Mouse (Mus musculus) neural tube, embryonic 15.5 days (tissue): ENCODE data around the gene Ppil1. TPM values are rescaled to one million over a fixed set of nuclear protein-coding genes. Genes with fewer than 3 reads are reported as not detected.

Source experiments
- ATAC-seq: fragments of 200-750 bp; cut with Nextera tagmentation; 2 replicates; pipeline ENCODE4 v1.8.0; 2017; ENCODE audit warnings: mild to moderate bottlenecking, moderate TSS enrichment, moderate library complexity; ENCODE audit not compliant: low FRiP score
- H3K27ac ChIP-seq: fragments of 300-500 bp; sonication (generic); replicated peaks from 2 replicates; pipeline ENCODE4 v1.5.1; 2015; ENCODE audit warnings: mild to moderate bottlenecking, inconsistent platforms
- H3K27me3 ChIP-seq: fragments of 300-500 bp; sonication (generic); replicated peaks from 2 replicates; pipeline ENCODE4 v1.6.1; 2015; ENCODE audit warnings: inconsistent platforms
- H3K36me3 ChIP-seq: fragments of 300-500 bp; sonication (generic); 2 replicates; pipeline ENCODE4 v1.6.1; 2015; ENCODE audit warnings: inconsistent platforms
- H3K4me1 ChIP-seq: fragments of 300-500 bp; sonication (generic); 2 replicates; pipeline ENCODE4 v1.6.1; 2015; ENCODE audit warnings: inconsistent platforms
- H3K4me2 ChIP-seq: fragments of 300-500 bp; sonication (generic); 2 replicates; pipeline ENCODE4 v1.6.1; 2015; ENCODE audit warnings: inconsistent platforms, mild to moderate bottlenecking, moderate library complexity
- H3K4me3 ChIP-seq: fragments of 300-500 bp; sonication (generic); replicated peaks from 2 replicates; pipeline ENCODE4 v1.5.1; 2015; ENCODE audit warnings: mild to moderate bottlenecking, inconsistent platforms
- H3K9ac ChIP-seq: fragments of 300-500 bp; sonication (generic); replicated peaks from 2 replicates; pipeline ENCODE4 v1.6.1; 2015; ENCODE audit warnings: mild to moderate bottlenecking, inconsistent platforms
- H3K9me3 ChIP-seq: fragments of 300-500 bp; sonication (generic); replicated peaks from 2 replicates; pipeline ENCODE4 v1.6.1; 2016; ENCODE audit warnings: inconsistent platforms
- WGBS: fragments of 180-500 bp; shearing (Covaris S2); methylation state at CpG from one replicate; pipeline ENCODE4 v1.1.7; 2015; ENCODE audit warnings: mixed read lengths; 5-methylcytosine and 5-hydroxymethylcytosine counted together
- polyA plus RNA-seq: library from polyadenylated mRNA; unstranded; fragments of >200 nt; fragmentation: Nextera tagmentation; extraction: Ambion mirVana; gene quantifications from 2 replicates; pipeline ENCODE4 v1.2.1, GENCODE M21; 2015

Gene Ppil1
- polyA plus RNA-seq, 1 experiment from 2014 or later = 106 TPM

DNA sequence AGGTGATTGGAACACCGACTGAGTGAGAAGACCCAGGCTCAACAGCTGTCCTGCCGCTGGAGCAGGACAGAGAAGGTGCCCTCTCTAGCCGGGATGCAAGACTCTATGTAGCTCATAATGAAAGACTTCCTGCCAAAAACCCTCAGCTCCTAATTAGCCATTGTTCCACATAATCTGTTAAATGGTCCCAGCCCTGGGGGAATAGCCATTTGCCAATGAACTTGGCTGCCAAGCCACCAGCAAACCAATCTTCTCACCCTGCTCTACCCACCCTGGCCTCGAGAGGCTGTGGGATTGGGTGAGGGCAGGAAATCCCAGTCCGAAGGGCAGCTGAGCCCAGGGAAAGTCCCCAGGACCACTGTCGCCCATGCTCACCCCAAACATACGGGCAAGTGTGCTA lies 47.9 kb downstream of the Ppil1 start:
- peaks cover 46% of the 10 kb centered on the region for H3K4me1 ChIP-seq
- H3K4me3 ChIP-seq = no peak overlapping the region
- no peaks in the 10 kb centered on the region for H3K36me3 ChIP-seq
- no peak overlapping the region for H3K27ac ChIP-seq
- H3K9me3 ChIP-seq = no peaks in the 10 kb centered on the region
- H3K4me2 ChIP-seq = no peak overlapping the region
- WGBS = 58% methylated on average over 7 of the region's 7 CpGs
- H3K9ac ChIP-seq = no peak overlapping the region
- no peak for ATAC-seq
- H3K27me3 ChIP-seq = no peaks in the 10 kb centered on the region

DNA sequence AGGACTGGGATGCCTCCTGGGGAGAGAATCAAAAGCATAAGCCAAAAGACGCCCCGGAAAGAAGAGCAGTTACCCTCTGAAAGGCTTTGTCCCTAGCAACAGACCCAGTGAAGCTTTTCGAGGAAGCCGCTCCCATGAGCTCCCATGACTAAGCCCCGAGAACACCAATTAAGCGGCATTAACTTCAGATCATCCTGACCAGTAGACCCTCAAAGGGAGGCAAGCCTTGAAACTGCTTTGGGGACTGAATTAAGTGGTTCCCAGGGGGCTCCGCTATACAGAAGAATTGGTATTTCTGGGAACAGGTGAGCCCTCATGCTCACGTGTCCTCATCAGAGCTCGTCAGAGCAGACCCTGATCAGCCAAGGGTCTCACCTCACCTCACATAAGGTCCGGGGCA lies 49.3 kb downstream of the Ppil1 start:
- Histone ChIP-seq H3K4me3 (no peak overlapping the region), H3K4me2 (no peak overlapping the region), H3K27ac (peak overlapping the region; percentile 81), H3K4me1 (peaks cover 40% of the 10 kb centered on the region), H3K9me3 (no peaks in the 10 kb centered on the region), H3K27me3 (no peaks in the 10 kb centered on the region), H3K9ac (no peak overlapping the region), H3K36me3 (no peaks in the 10 kb centered on the region)
- 25% methylated on average over 10 of the region's 10 CpGs for WGBS
- ATAC-seq = no peak

DNA sequence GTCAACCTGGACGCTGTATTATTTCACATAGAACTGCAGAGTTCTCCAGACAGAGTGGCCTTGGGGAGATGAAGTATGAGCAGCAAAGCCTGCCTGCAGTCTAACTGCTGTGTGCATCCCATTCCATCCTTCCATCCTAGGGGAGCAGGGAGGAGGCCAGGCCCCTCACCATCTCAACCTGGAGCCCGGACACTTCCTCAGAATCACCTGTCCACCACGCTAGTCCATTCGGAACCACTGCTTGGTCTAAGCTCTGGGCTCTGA lies 49.9 kb downstream of the Ppil1 start:
- H3K4me3 ChIP-seq = no peak overlapping the region
- H3K27me3 ChIP-seq = no peaks in the 10 kb centered on the region
- no peak overlapping the region; the same call in 1 of the 2 replicates for H3K4me2 ChIP-seq
- peak overlapping the region; percentile 81 for H3K27ac ChIP-seq
- 59% methylated on average over 4 of the region's 4 CpGs for WGBS
- H3K36me3 ChIP-seq = no peaks in the 10 kb centered on the region
- peaks cover 40% of the 10 kb centered on the region for H3K4me1 ChIP-seq
- H3K9me3 ChIP-seq = no peaks in the 10 kb centered on the region
- H3K9ac ChIP-seq = no peak overlapping the region
- peak; percentile 35; the same call in 1 of the 2 replicates for ATAC-seq

DNA sequence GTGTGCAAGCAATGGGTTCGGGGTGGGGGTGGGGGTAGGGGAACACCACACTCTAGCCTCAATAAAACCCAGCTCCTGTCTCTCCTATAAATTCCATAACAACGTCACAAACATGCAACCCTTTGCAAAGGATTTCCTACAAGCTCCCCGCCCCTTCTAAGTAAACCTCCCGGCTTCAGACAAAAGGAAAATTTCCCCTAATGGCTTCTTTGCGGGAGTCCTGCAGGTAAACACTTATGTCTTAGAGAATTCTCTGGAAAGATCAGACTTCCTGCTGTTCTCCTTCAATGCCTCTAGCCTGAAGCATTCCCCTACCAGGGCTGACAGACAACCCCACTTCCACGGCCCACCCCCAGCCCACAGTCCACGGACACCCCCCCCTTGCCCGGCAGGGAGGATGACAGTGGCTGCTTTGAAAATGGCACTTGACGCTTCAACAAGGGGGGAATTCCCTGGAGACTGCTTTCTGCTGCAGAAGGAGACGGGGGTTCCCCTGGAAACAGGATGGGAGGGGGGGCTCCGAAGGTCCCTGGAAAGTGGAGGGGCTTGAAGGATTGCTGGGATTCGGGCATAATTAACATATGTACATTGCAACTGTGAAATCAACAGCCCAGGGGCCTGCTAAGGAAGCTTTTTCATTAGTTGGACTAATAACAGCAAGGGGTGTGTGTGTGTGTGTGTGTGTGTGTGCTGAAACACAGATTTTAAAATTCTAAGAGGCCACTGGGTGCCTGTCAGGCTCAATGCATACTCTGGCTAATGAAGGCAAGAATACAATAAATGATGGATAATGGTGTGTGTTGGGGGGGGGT lies 50.4 kb downstream of the Ppil1 start:
- ATAC-seq = peak; percentile 65
- Histone ChIP-seq H3K4me1 (peaks cover 40% of the 10 kb centered on the region), H3K4me2 (peak overlapping the region; percentile 40), H3K36me3 (no peaks in the 10 kb centered on the region), H3K27ac (peak overlapping the region; percentile 81), H3K9ac (no peak overlapping the region), H3K9me3 (no peaks in the 10 kb centered on the region), H3K4me3 (no peak overlapping the region), H3K27me3 (no peaks in the 10 kb centered on the region)
- WGBS = 7% methylated on average over 12 of the region's 12 CpGs

DNA sequence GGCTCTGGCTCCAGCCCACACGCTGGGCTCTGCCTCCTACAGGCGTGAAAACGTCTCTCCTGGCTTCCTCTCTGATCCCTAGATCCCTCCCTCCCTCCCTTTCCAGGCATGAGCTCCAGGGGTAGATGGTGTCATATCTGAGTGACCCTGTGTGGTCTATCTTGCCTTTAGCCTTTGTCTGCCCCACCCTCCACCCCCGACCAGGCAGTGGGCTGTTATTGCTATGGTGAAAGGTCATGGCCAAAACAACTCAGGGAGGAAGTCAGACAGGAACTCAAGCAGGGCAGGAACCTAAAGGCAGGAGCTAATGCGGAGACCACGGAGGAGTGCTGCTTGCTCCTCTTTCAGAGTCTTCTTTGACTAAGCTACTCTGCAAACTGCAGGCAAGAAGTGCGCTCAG lies 52.1 kb downstream of the Ppil1 start:
- H3K27me3 ChIP-seq = no peaks in the 10 kb centered on the region
- no peak overlapping the region for H3K4me2 ChIP-seq
- H3K9me3 ChIP-seq = no peaks in the 10 kb centered on the region
- no peak overlapping the region for H3K4me3 ChIP-seq
- no peaks in the 10 kb centered on the region for H3K36me3 ChIP-seq
- H3K27ac ChIP-seq = no peak overlapping the region
- WGBS = 57% methylated on average over 7 of the region's 7 CpGs
- peaks cover 40% of the 10 kb centered on the region for H3K4me1 ChIP-seq
- ATAC-seq = no peak
- no peak overlapping the region for H3K9ac ChIP-seq

DNA sequence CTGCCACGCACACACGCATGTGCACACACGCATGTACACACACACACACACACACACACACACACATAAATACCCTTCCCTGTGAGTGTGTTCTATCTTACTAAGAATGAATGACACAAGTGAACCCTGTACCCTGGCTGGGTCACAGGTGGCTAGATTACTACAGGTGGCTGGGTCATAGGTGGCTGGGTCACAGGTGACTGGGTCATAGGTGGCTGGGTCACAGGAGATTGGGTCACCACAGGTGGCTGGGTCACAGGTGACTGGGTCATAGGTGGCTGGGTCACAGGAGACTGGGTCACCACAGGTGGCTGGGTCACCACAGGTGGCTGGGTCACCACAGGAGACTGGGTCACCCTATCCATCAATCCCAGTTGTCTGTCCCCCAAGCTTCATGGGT lies 53.9 kb downstream of the Ppil1 start:
- Histone ChIP-seq H3K9ac (no peak overlapping the region), H3K27ac (no peak overlapping the region), H3K27me3 (no peaks in the 10 kb centered on the region), H3K9me3 (no peaks in the 10 kb centered on the region), H3K4me2 (no peak overlapping the region), H3K36me3 (no peaks in the 10 kb centered on the region), H3K4me1 (peaks cover 25% of the 10 kb centered on the region), H3K4me3 (no peak overlapping the region)
- ATAC-seq = no peak
- WGBS = 88% methylated on average over 3 of the region's 3 CpGs

DNA sequence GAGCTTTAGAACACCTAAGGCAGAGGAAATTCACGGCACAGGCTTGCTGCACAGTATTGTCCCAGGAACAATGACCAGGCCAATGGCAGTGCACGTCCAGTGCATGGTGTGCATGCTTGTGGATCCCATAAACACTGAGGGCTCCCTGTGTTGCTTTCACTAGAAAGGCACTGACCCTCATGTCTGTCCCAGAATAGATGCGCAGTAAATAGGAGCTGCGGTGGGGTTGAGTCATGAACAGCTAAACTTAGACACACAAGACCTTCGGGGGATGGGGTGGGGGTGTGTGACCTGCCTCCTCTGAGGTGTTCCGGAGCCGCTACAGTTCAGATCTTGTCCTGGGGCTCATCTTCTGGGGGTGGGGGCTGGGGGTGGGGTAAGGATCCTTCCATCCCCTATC lies 57.9 kb downstream of the Ppil1 start:
- H3K4me1 ChIP-seq = no peaks in the 10 kb centered on the region
- WGBS = 70% methylated on average over 7 of the region's 7 CpGs
- no peak overlapping the region for H3K4me3 ChIP-seq
- no peaks in the 10 kb centered on the region for H3K27me3 ChIP-seq
- no peaks in the 10 kb centered on the region; the same call in 1 of the 2 replicates for H3K36me3 ChIP-seq
- no peaks in the 10 kb centered on the region for H3K9me3 ChIP-seq
- no peak for ATAC-seq
- H3K4me2 ChIP-seq = no peak overlapping the region
- no peak overlapping the region for H3K27ac ChIP-seq
- no peak overlapping the region for H3K9ac ChIP-seq

DNA sequence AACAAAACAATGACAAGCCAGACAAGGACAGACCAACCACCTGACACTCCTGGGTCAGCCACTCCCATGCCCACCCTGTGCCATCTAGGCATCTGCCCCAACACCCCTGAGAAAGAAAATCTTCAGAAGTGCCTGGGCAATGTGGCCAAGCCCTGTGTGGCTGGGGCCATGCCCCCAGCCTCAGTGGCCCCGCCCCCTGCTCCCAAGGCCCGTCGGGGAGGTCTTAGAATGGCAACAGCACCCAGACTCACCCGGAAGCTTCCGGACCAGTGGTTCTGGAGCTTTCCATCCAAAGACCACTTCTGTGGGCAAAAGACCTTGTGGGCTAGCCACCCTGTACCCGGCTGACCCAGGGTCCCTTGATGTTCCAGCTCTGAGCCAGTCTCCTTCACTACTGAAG lies 61.4 kb downstream of the Ppil1 start:
- 88% methylated on average over 6 of the region's 6 CpGs for WGBS

More for the DNA sequence above, 61.4 kb downstream of the Ppil1 start:
- Histone ChIP-seq H3K27ac (no peak overlapping the region), H3K27me3 (no peaks in the 10 kb centered on the region), H3K9me3 (no peaks in the 10 kb centered on the region), H3K36me3 (no peaks in the 10 kb centered on the region; the same call in 1 of the 2 replicates), H3K9ac (no peak overlapping the region), H3K4me3 (no peak overlapping the region), H3K4me1 (peaks cover 11% of the 10 kb centered on the region), H3K4me2 (no peak overlapping the region)
- ATAC-seq = no peak

Other genes starting within 250 kb of the Ppil1 start
- 403 and 429 TPM in 2 replicates for gene Srsf3, start 231.6 kb downstream of the Ppil1 start, polyA plus RNA-seq
- gene Cdkn1a, start 173.2 kb downstream of the Ppil1 start, polyA plus RNA-seq = 99.0 and 99.7 TPM in 2 replicates
- gene Rab44, start 150.0 kb downstream of the Ppil1 start, polyA plus RNA-seq = 0.15 and 3.7 TPM in 2 replicates
- 56.0 and 61.2 TPM in 2 replicates for gene Cpne5, start 26.0 kb downstream of the Ppil1 start, polyA plus RNA-seq
- 111 and 116 TPM in 2 replicates for gene BC004004, start 4.6 kb upstream of the Ppil1 start, polyA plus RNA-seq
- gene Pi16, start 53.5 kb upstream of the Ppil1 start, polyA plus RNA-seq = 2.8 TPM in 2 replicates
- gene Mtch1, start 83.7 kb upstream of the Ppil1 start, polyA plus RNA-seq = 453 and 482 TPM in 2 replicates
- gene Fgd2, start 96.7 kb upstream of the Ppil1 start, polyA plus RNA-seq = 3.7 and 9.8 TPM in 2 replicates
- gene Pim1, start 226.6 kb upstream of the Ppil1 start, polyA plus RNA-seq = 9.0 and 15.8 TPM in 2 replicates